Mouse (Mus musculus): ENCODE measurements at regions not wholly inside any gene's neighbourhood (a gene's known extent, or its start where the extent isn't known, plus 50 kb on each side); places are given as distances from the start of the nearest gene placed in this dataset.

GRCm38 (mm10) chr4:124542696-124543095, 67.9 kb downstream of the 3100002H09Rik start:
- ATAC-seq (ENCODE audit: low FRiP score, low TSS enrichment) (no peak), DNase-seq (no peak)
- peaks cover 1% of the 10 kb centered on the region; the same call in 1 of the 2 replicates for H3K4me1 ChIP-seq (ENCODE audit: control insufficient read depth, insufficient read depth, low read length)
- H3K4me2 ChIP-seq (ENCODE audit: low read length) = no peak overlapping the region
- no peak overlapping the region for H3K27ac ChIP-seq (replicated peaks; ENCODE audit: low read depth, low read length)
- H3K4me3 ChIP-seq (replicated peaks; ENCODE audit: low read depth, low read length) = no peak overlapping the region
- H3K9me3 ChIP-seq (ENCODE audit: control insufficient read depth, low read length) = no peaks in the 10 kb centered on the region
- WGBS = 66% methylated on average over 5 of the region's 5 CpGs
- H3K27me3 ChIP-seq (ENCODE audit: control insufficient read depth, insufficient read depth, low read length) = no peaks in the 10 kb centered on the region
- no peak overlapping the region for H3K9ac ChIP-seq (replicated peaks; ENCODE audit: low read length)
- no peaks in the 10 kb centered on the region for H3K36me3 ChIP-seq (ENCODE audit: control insufficient read depth, insufficient read depth, low read length)

- Histone ChIP-seq H3K4me1 (ENCODE audit: control insufficient read depth, insufficient read depth, low read length) (peaks cover 4% of the 10 kb centered on the region; the same call in 1 of the 2 replicates), H3K9ac (replicated peaks; ENCODE audit: low read length) (no peak overlapping the region), H3K4me3 (replicated peaks; ENCODE audit: low read depth, low read length) (no peak overlapping the region), H3K27ac (replicated peaks; ENCODE audit: low read depth, low read length) (no peak overlapping the region), H3K27me3 (ENCODE audit: control insufficient read depth, insufficient read depth, low read length) (no peaks in the 10 kb centered on the region), H3K36me3 (ENCODE audit: control insufficient read depth, insufficient read depth, low read length) (no peaks in the 10 kb centered on the region), H3K4me2 (ENCODE audit: low read length) (no peak overlapping the region), H3K9me3 (ENCODE audit: control insufficient read depth, low read length) (no peaks in the 10 kb centered on the region)
- 82% methylated on average over 5 of the region's 5 CpGs for WGBS
- DNase-seq (no peak), ATAC-seq (ENCODE audit: low FRiP score, low TSS enrichment) (no peak)
These were observed 72.1 kb downstream of the 3100002H09Rik start for GRCm38 (mm10) chr4:124538471-124538870.

GRCm38 (mm10) chr4:124537681-124538080, 72.9 kb downstream of the 3100002H09Rik start:
- no peak overlapping the region for H3K4me3 ChIP-seq (replicated peaks; ENCODE audit: low read depth, low read length)
- ATAC-seq (ENCODE audit: low FRiP score, low TSS enrichment) (no peak), DNase-seq (no peak)
- H3K9me3 ChIP-seq (ENCODE audit: control insufficient read depth, low read length) = no peaks in the 10 kb centered on the region
- H3K27me3 ChIP-seq (ENCODE audit: control insufficient read depth, insufficient read depth, low read length) = no peaks in the 10 kb centered on the region
- no peak overlapping the region for H3K4me2 ChIP-seq (ENCODE audit: low read length)
- 65% methylated on average over 5 of the region's 5 CpGs for WGBS
- peaks cover 4% of the 10 kb centered on the region; the same call in 1 of the 2 replicates for H3K4me1 ChIP-seq (ENCODE audit: control insufficient read depth, insufficient read depth, low read length)
- H3K36me3 ChIP-seq (ENCODE audit: control insufficient read depth, insufficient read depth, low read length) = no peaks in the 10 kb centered on the region
- H3K27ac ChIP-seq (replicated peaks; ENCODE audit: low read depth, low read length) = peak overlapping the region; percentile 38; the same call in 1 of the 2 replicates
- no peak overlapping the region for H3K9ac ChIP-seq (replicated peaks; ENCODE audit: low read length)

GRCm38 (mm10) chr4:124533614-124534013, 77.0 kb downstream of the 3100002H09Rik start:
- 64% methylated on average over 6 of the region's 6 CpGs for WGBS

GRCm38 (mm10) chr4:124530596-124530995, 80.0 kb downstream of the 3100002H09Rik start:
- no peaks in the 10 kb centered on the region; the same call in 1 of the 2 replicates for H3K36me3 ChIP-seq (ENCODE audit: control insufficient read depth, insufficient read depth, low read length)

More at GRCm38 (mm10) chr4:124533614-124534013, 77.0 kb downstream of the 3100002H09Rik start:
- no peak for DNase-seq
- H3K27ac ChIP-seq (replicated peaks; ENCODE audit: low read depth, low read length) = no peak overlapping the region
- H3K36me3 ChIP-seq (ENCODE audit: control insufficient read depth, insufficient read depth, low read length) = no peaks in the 10 kb centered on the region
- no peaks in the 10 kb centered on the region for H3K27me3 ChIP-seq (ENCODE audit: control insufficient read depth, insufficient read depth, low read length)
- no peak overlapping the region for H3K9ac ChIP-seq (replicated peaks; ENCODE audit: low read length)
- H3K4me2 ChIP-seq (ENCODE audit: low read length) = no peak overlapping the region
- no peaks in the 10 kb centered on the region for H3K9me3 ChIP-seq (ENCODE audit: control insufficient read depth, low read length)
- no peak overlapping the region for H3K4me3 ChIP-seq (replicated peaks; ENCODE audit: low read depth, low read length)
- H3K4me1 ChIP-seq (ENCODE audit: control insufficient read depth, insufficient read depth, low read length) = peaks cover 4% of the 10 kb centered on the region; the same call in 1 of the 2 replicates
- no peak for ATAC-seq (ENCODE audit: low FRiP score, low TSS enrichment)

GRCm38 (mm10) chr4:124526822-124527221, 83.8 kb downstream of the 3100002H09Rik start:
- peaks cover 15% of the 10 kb centered on the region for H3K4me1 ChIP-seq (ENCODE audit: control insufficient read depth, insufficient read depth, low read length)
- ATAC-seq (ENCODE audit: low FRiP score, low TSS enrichment) (no peak), DNase-seq (peak; percentile 43)
- no peaks in the 10 kb centered on the region; the same call in 1 of the 2 replicates for H3K36me3 ChIP-seq (ENCODE audit: control insufficient read depth, insufficient read depth, low read length)
- no peak overlapping the region for H3K4me3 ChIP-seq (replicated peaks; ENCODE audit: low read depth, low read length)
- no peak overlapping the region for H3K27ac ChIP-seq (replicated peaks; ENCODE audit: low read depth, low read length)
- no peaks in the 10 kb centered on the region for H3K9me3 ChIP-seq (ENCODE audit: control insufficient read depth, low read length)
- 13% methylated on average over 10 of the region's 10 CpGs for WGBS
- no peaks in the 10 kb centered on the region for H3K27me3 ChIP-seq (ENCODE audit: control insufficient read depth, insufficient read depth, low read length)
- no peak overlapping the region for H3K9ac ChIP-seq (replicated peaks; ENCODE audit: low read length)
- no peak overlapping the region for H3K4me2 ChIP-seq (ENCODE audit: low read length)

More at GRCm38 (mm10) chr4:124530596-124530995, 80.0 kb downstream of the 3100002H09Rik start:
- DNase-seq = no peak
- H3K9me3 ChIP-seq (ENCODE audit: control insufficient read depth, low read length) = no peaks in the 10 kb centered on the region
- no peak overlapping the region for H3K9ac ChIP-seq (replicated peaks; ENCODE audit: low read length)
- H3K27ac ChIP-seq (replicated peaks; ENCODE audit: low read depth, low read length) = no peak overlapping the region
- WGBS = 74% methylated on average over 9 of the region's 9 CpGs
- H3K4me1 ChIP-seq (ENCODE audit: control insufficient read depth, insufficient read depth, low read length) = peaks cover 15% of the 10 kb centered on the region
- H3K27me3 ChIP-seq (ENCODE audit: control insufficient read depth, insufficient read depth, low read length) = no peaks in the 10 kb centered on the region
- H3K4me3 ChIP-seq (replicated peaks; ENCODE audit: low read depth, low read length) = no peak overlapping the region
- no peak for ATAC-seq (ENCODE audit: low FRiP score, low TSS enrichment)
- H3K4me2 ChIP-seq (ENCODE audit: low read length) = no peak overlapping the region

GRCm38 (mm10) chr4:124526362-124526761, 84.2 kb downstream of the 3100002H09Rik start:
- Histone ChIP-seq H3K4me1 (ENCODE audit: control insufficient read depth, insufficient read depth, low read length) (peaks cover 15% of the 10 kb centered on the region), H3K27me3 (ENCODE audit: control insufficient read depth, insufficient read depth, low read length) (no peaks in the 10 kb centered on the region), H3K27ac (replicated peaks; ENCODE audit: low read depth, low read length) (no peak overlapping the region), H3K4me3 (replicated peaks; ENCODE audit: low read depth, low read length) (no peak overlapping the region), H3K9ac (replicated peaks; ENCODE audit: low read length) (no peak overlapping the region), H3K4me2 (ENCODE audit: low read length) (no peak overlapping the region), H3K36me3 (ENCODE audit: control insufficient read depth, insufficient read depth, low read length) (no peaks in the 10 kb centered on the region; the same call in 1 of the 2 replicates), H3K9me3 (ENCODE audit: control insufficient read depth, low read length) (no peaks in the 10 kb centered on the region)
- DNase-seq (no peak), ATAC-seq (ENCODE audit: low FRiP score, low TSS enrichment) (no peak)
- WGBS = 25% methylated on average over 9 of the region's 9 CpGs

- no peak for DNase-seq
- H3K9ac ChIP-seq (replicated peaks; ENCODE audit: low read length) = no peak overlapping the region
These were observed 90.3 kb downstream of the 3100002H09Rik start for GRCm38 (mm10) chr4:124520309-124520708.

GRCm38 (mm10) chr4:124511761-124512160, 98.8 kb downstream of the 3100002H09Rik start:
- 0 out of 2 replicates have a peak, but pooled peaks cover 4% of the 10 kb centered on the region for H3K4me1 ChIP-seq (ENCODE audit: control insufficient read depth, insufficient read depth, low read length)
- no peak overlapping the region for H3K9ac ChIP-seq (replicated peaks; ENCODE audit: low read length)
- H3K27me3 ChIP-seq (ENCODE audit: control insufficient read depth, insufficient read depth, low read length) = no peaks in the 10 kb centered on the region
- no peak overlapping the region for H3K27ac ChIP-seq (replicated peaks; ENCODE audit: low read depth, low read length)
- 78% methylated on average over 16 of the region's 16 CpGs for WGBS
- H3K9me3 ChIP-seq (ENCODE audit: control insufficient read depth, low read length) = no peaks in the 10 kb centered on the region
- ATAC-seq (ENCODE audit: low FRiP score, low TSS enrichment) = no peak
- no peak for DNase-seq
- H3K4me3 ChIP-seq (replicated peaks; ENCODE audit: low read depth, low read length) = no peak overlapping the region
- no peaks in the 10 kb centered on the region for H3K36me3 ChIP-seq (ENCODE audit: control insufficient read depth, insufficient read depth, low read length)
- H3K4me2 ChIP-seq (ENCODE audit: low read length) = no peak overlapping the region

More at GRCm38 (mm10) chr4:124520309-124520708, 90.3 kb downstream of the 3100002H09Rik start:
- Histone ChIP-seq H3K9me3 (ENCODE audit: control insufficient read depth, low read length) (no peaks in the 10 kb centered on the region), H3K4me2 (ENCODE audit: low read length) (no peak overlapping the region), H3K27me3 (ENCODE audit: control insufficient read depth, insufficient read depth, low read length) (no peaks in the 10 kb centered on the region), H3K4me1 (ENCODE audit: control insufficient read depth, insufficient read depth, low read length) (0 out of 2 replicates have a peak, but pooled peaks cover 4% of the 10 kb centered on the region), H3K27ac (replicated peaks; ENCODE audit: low read depth, low read length) (no peak overlapping the region), H3K36me3 (ENCODE audit: control insufficient read depth, insufficient read depth, low read length) (no peaks in the 10 kb centered on the region), H3K4me3 (replicated peaks; ENCODE audit: low read depth, low read length) (no peak overlapping the region)
- 69% methylated on average over 9 of the region's 9 CpGs for WGBS
- ATAC-seq (ENCODE audit: low FRiP score, low TSS enrichment) = no peak
